Mouse (Mus musculus) intestine, postnatal 0 days (tissue): Measurements from ENCODE around the gene BC005537. TPM values are rescaled to one million over a fixed set of nuclear protein-coding genes. Genes with fewer than 3 reads are reported as not detected.

Source experiments
- ATAC-seq: fragments of 200-750 bp; cut with Nextera tagmentation; 2 replicates; pipeline ENCODE4 v1.8.0; 2017; ENCODE audit warnings: mild to moderate bottlenecking, moderate TSS enrichment, moderate library complexity
- H3K27ac ChIP-seq: fragments of 300-500 bp; sonication (generic); 2 replicates; pipeline ENCODE4 v1.5.1; 2014; ENCODE audit warnings: mild to moderate bottlenecking, low read depth, low read length, moderate library complexity
- H3K27me3 ChIP-seq: fragments of 300-500 bp; sonication (generic); replicated peaks from 2 replicates; pipeline ENCODE4 v1.6.1; 2014; ENCODE audit warnings: low read length, mixed read lengths; ENCODE audit not compliant: control insufficient read depth, insufficient read depth
- H3K36me3 ChIP-seq: fragments of 300-500 bp; sonication (generic); 2 replicates; pipeline ENCODE4 v1.6.1; 2014; ENCODE audit warnings: mild to moderate bottlenecking, moderate library complexity; ENCODE audit not compliant: control insufficient read depth, insufficient read depth
- H3K4me1 ChIP-seq: fragments of 300-500 bp; sonication (generic); replicated peaks from 2 replicates; pipeline ENCODE4 v1.6.1; 2014; ENCODE audit warnings: antibody characterized with exemption, low read length, mixed read lengths; ENCODE audit not compliant: control insufficient read depth, insufficient read depth
- H3K4me2 ChIP-seq: fragments of 300-500 bp; sonication (generic); replicated peaks from 2 replicates; pipeline ENCODE4 v1.6.1; 2014; ENCODE audit warnings: low read depth, mild to moderate bottlenecking, moderate library complexity
- H3K4me3 ChIP-seq: fragments of 300-500 bp; sonication (generic); 2 replicates; pipeline ENCODE4 v1.5.1; 2014; ENCODE audit warnings: low read depth, low read length
- H3K9ac ChIP-seq: fragments of 300-500 bp; sonication (generic); 2 replicates; pipeline ENCODE4 v1.6.1; 2014; ENCODE audit warnings: mild to moderate bottlenecking, low read depth, low read length
- H3K9me3 ChIP-seq: fragments of 300-500 bp; sonication (generic); 2 replicates; pipeline ENCODE4 v1.6.1; 2016; ENCODE audit warnings: mixed run types; ENCODE audit not compliant: control insufficient read depth
- CTCF ChIP-seq: sonication (generic); IDR thresholded peaks from 2 replicates; pipeline ENCODE4 v1.5.1; 2016; ENCODE audit warnings: low read depth, mild to moderate bottlenecking, control low read depth, antibody characterized with exemption, moderate library complexity
- WGBS: fragments of 180-500 bp; shearing (Covaris S2); extraction: QIAGEN DNeasy Blood & Tissue Kit; methylation state at CpG from one replicate; pipeline ENCODE4 v1.1.7; 2014; 5-methylcytosine and 5-hydroxymethylcytosine counted together
- polyA plus RNA-seq: library from polyadenylated mRNA; unstranded; fragments of >200 nt; fragmentation: Nextera tagmentation; extraction: Ambion mirVana; gene quantifications from 2 replicates; pipeline ENCODE4 v1.2.1, GENCODE M21; 2015

The BC005537 gene
- polyA plus RNA-seq, 1 experiment from 2014 or later, result 15.4 TPM

DNA sequence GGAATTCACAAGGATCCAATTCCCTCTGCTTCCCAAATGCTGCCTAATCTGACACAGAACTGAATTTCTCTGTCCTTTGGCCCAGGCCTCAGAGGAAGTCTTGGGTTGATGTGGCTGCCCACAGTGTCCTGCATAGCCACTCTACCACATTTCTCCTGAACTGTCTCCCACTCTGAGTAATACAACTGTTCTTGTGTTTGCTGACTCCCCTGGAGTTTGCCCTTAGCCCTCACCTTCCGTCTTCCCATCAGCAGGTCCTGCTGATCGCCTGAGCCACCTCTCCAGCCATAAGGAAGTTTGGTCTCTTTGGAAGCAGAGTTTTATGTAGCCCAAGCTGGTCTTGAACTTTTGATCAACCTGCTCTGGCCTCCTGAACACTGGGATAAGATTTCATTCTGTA lies 50.5 kb downstream of the BC005537 start:
- Histone ChIP-seq H3K36me3 (no peaks in the 10 kb centered on the region), H3K4me1 (0 out of 2 replicates have a peak, but pooled peaks cover 4% of the 10 kb centered on the region), H3K9ac (no peak overlapping the region), H3K27me3 (no peaks in the 10 kb centered on the region), H3K4me3 (no peak overlapping the region), H3K27ac (peak overlapping the region; percentile 57), H3K9me3 (no peaks in the 10 kb centered on the region), H3K4me2 (no peak overlapping the region)
- WGBS, result 49% methylated on average over 2 of the region's 2 CpGs
- no peak for TF ChIP-seq CTCF
- ATAC-seq, result peak; percentile 46

DNA sequence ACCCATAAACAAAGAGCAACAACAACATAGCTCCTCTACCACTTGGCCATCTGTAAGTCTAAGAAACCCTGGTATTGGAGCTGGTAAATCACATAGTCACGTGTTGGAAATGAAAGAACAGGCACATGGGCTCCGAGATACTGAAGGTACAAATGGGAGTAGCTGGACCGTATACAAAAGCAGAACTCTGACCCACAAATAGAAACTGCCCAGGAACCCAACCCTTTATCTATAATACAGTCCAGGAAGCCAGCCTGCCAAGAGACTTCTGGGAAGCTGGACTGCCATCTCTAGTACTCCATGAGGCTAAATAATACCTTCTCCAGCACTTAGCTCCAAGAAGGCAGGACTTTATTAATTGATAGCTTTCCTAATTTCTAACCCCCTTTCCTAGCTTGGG lies 51.1 kb downstream of the BC005537 start:
- Histone ChIP-seq H3K27me3 (no peaks in the 10 kb centered on the region), H3K9me3 (no peaks in the 10 kb centered on the region), H3K27ac (peak overlapping the region; percentile 42), H3K36me3 (no peaks in the 10 kb centered on the region), H3K4me3 (no peak overlapping the region), H3K4me1 (peaks cover 4% of the 10 kb centered on the region; the same call in 1 of the 2 replicates), H3K9ac (no peak overlapping the region), H3K4me2 (no peak overlapping the region)
- TF ChIP-seq CTCF, result no peak
- peak; percentile 65 for ATAC-seq
- 47% methylated on average over 3 of the region's 3 CpGs for whole genome bisulfite sequencing

DNA sequence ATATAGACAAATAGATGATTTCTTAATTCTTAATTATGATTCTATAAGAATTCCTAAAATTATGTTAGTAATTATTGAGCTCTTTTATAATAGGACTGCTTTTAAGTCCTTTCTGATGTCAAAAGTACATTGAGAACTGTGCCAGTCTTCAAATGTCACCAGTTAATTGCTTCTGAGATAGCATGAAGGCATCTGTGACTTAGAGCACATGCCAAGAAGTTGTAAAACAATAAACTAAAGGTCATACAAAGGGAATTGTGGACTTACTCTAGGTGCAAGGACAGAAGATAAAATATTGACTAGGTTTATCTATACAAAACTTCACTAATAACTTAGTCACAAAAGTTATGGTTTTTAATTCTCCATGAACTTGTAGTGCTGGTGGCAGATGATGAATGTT lies 57.7 kb downstream of the BC005537 start:
- no peaks in the 10 kb centered on the region for H3K9me3 ChIP-seq
- TF ChIP-seq CTCF, result no peak
- H3K27ac ChIP-seq, result no peak overlapping the region
- no peak overlapping the region for H3K9ac ChIP-seq
- no peaks in the 10 kb centered on the region for H3K36me3 ChIP-seq
- H3K4me2 ChIP-seq, result no peak overlapping the region
- peaks cover 3% of the 10 kb centered on the region for H3K4me1 ChIP-seq
- H3K27me3 ChIP-seq, result no peaks in the 10 kb centered on the region
- peak; percentile 74 for ATAC-seq
- no peak overlapping the region for H3K4me3 ChIP-seq

DNA sequence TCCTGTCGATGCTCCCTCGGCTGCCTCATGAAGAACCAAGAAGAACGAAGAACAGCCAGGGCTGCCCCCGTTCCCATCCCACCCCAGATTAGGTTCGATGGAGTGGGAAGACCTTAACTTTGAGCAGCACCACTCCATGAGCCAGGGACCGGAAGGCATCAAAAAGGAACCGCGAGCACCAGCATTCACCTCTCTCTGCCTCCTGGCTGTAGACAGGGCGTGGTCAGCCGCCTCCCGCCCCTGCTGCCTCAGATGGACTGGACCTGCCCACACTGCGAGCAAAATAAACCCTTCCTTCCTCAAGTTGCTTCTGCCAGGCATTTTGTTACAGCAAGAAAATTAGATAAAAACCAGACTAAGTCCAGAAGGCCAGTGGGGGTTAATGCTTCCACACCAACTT lies 59.6 kb downstream of the BC005537 start:
- no peaks in the 10 kb centered on the region for H3K36me3 ChIP-seq
- no peaks in the 10 kb centered on the region for H3K9me3 ChIP-seq
- ATAC-seq, result peak; percentile 58
- no peak for TF ChIP-seq CTCF
- peak overlapping the region; percentile 52 for H3K4me2 ChIP-seq
- H3K27me3 ChIP-seq, result no peaks in the 10 kb centered on the region
- peak overlapping the region; percentile 26; the same call in 1 of the 2 replicates for H3K9ac ChIP-seq
- peak overlapping the region; percentile 64 for H3K27ac ChIP-seq
- peaks cover 8% of the 10 kb centered on the region for H3K4me1 ChIP-seq
- WGBS, result 45% methylated on average over 12 of the region's 12 CpGs
- peak overlapping the region; percentile 11 for H3K4me3 ChIP-seq

DNA sequence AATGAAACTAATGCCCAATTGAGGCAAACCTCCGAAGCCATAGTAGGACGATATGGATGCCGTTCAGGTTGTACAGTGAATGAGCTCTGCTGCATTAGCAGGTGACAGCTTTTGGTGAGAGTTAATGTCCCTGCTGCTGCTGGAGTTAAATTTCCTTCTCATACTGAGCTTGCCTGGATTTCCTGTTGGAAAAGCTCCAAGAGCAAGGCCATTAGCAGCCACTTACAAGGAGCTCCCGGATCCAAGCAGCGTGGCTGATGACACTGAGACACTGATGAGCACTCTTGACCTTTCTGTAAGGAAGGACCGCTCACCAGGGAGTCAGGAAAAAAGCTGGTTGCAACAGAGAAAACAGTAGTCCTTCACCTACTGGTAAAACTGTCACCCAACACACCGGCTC lies 60.6 kb downstream of the BC005537 start:
- no peaks in the 10 kb centered on the region for H3K36me3 ChIP-seq
- H3K27me3 ChIP-seq, result no peaks in the 10 kb centered on the region
- 44% methylated on average over 7 of the region's 7 CpGs for WGBS
- H3K4me1 ChIP-seq, result peaks cover 8% of the 10 kb centered on the region
- H3K9me3 ChIP-seq, result no peaks in the 10 kb centered on the region
- no peak overlapping the region for H3K27ac ChIP-seq
- H3K4me3 ChIP-seq, result no peak overlapping the region
- H3K9ac ChIP-seq, result no peak overlapping the region
- H3K4me2 ChIP-seq, result no peak overlapping the region
- ATAC-seq, result no peak
- TF ChIP-seq CTCF, result no peak

DNA sequence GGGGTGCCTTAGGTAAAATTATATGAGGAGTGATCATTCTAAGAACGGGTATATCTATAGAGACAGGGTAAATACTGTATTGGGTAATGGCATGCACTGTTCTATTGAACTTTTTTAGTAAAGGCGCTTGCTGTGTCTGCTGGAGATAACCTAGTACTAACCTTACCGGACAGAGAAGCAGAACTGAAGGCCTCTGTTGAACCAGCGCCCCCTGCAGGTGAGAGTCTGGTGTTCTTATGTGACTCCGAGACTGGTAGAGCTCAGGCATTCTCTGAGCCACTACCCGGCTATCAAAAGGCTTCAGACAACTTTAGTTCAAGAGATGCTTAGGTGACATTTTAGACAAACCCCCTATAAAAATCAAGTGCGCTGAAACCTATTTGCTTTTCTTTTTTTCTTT lies 61.1 kb downstream of the BC005537 start:
- no peaks in the 10 kb centered on the region for H3K27me3 ChIP-seq
- no peak overlapping the region for H3K4me2 ChIP-seq
- H3K9ac ChIP-seq, result no peak overlapping the region
- no peaks in the 10 kb centered on the region for H3K36me3 ChIP-seq
- no peak overlapping the region for H3K27ac ChIP-seq
- ATAC-seq, result no peak
- peak; percentile 72 for TF ChIP-seq CTCF
- peaks cover 8% of the 10 kb centered on the region; the same call in 1 of the 2 replicates for H3K4me1 ChIP-seq
- no peak overlapping the region for H3K4me3 ChIP-seq
- H3K9me3 ChIP-seq, result no peaks in the 10 kb centered on the region
- WGBS, result 65% methylated on average over 7 of the region's 7 CpGs

Other genes with a start within 250 kb of the BC005537 start
- 0.70 and 0.80 TPM in 2 replicates for gene Ripor2, start 219.5 kb upstream of the BC005537 start, polyA plus RNA-seq
- gene Armh2, start 60.4 kb upstream of the BC005537 start, polyA plus RNA-seq, result not detected in 2 replicates
- 47.7 and 50.6 TPM in 2 replicates for gene Gmnn, start 39.7 kb upstream of the BC005537 start, polyA plus RNA-seq
- 183 and 185 TPM in 2 replicates for gene Acot13, start 29.9 kb downstream of the BC005537 start, polyA plus RNA-seq
- gene Tdp2, start 30.0 kb downstream of the BC005537 start, polyA plus RNA-seq, result 37.6 and 39.0 TPM in 2 replicates
- gene D130043K22Rik, start 43.5 kb downstream of the BC005537 start, polyA plus RNA-seq, result 1.5 and 1.6 TPM in 2 replicates
- 5.0 and 5.4 TPM in 2 replicates for gene Aldh5a1, start 136.0 kb downstream of the BC005537 start, polyA plus RNA-seq
- gene Gpld1, start 141.5 kb downstream of the BC005537 start, polyA plus RNA-seq, result 0.59 and 0.65 TPM in 2 replicates
- 15.0 and 21.2 TPM in 2 replicates for gene Mrs2, start 218.7 kb downstream of the BC005537 start, polyA plus RNA-seq